Mouse (Mus musculus) G1E (cell line): ENCODE data around the gene Zfp345. TPM values are rescaled to one million over a fixed set of nuclear protein-coding genes. Genes with fewer than 3 reads are reported as not detected.

ENCODE experiments used
- polyA plus RNA-seq: library from polyadenylated mRNA; stranded (reverse); fragments of >175 nt; gene quantifications from 2 replicates; pipeline ENCODE4 v1.2.3, GENCODE M21; 2012
- total RNA-seq, 2 experiments: library from RNA; stranded (forward) in 1 of 2; stranded (reverse) in 1 of 2; fragments of 200-1000 nt in 1 of 2; fragments of >200 nt in 1 of 2; fragmentation: Nextera tagmentation in 1 of 2; gene quantifications; 2 replicates each; pipeline ENCODE4 v1.2.3; 2014 to 2017

The Zfp345 gene
- total and polyA plus RNA-seq, 3 experiments = 0.31 to 20.8 (median 14.1) TPM

Other genes starting within 250 kb of the Zfp345 start
- 7.6 and 7.7 TPM in 2 replicates for gene Gm21994, start 229.5 kb downstream of the Zfp345 start, total RNA-seq (2014; fragmentation: Nextera tagmentation)
- 2.0 and 4.0 TPM in 2 replicates for gene Gm21994, start 229.5 kb downstream of the Zfp345 start, total RNA-seq (2017)
- 0.15 and 0.23 TPM in 2 replicates for gene Gm21994, start 229.5 kb downstream of the Zfp345 start, polyA plus RNA-seq
- not detected in 2 replicates for gene Gm14124, start 227.6 kb downstream of the Zfp345 start, total RNA-seq (2014; fragmentation: Nextera tagmentation)
- 0.35 and 0.98 TPM in 2 replicates for gene Gm14124, start 227.6 kb downstream of the Zfp345 start, total RNA-seq (2017)
- not detected in 2 replicates for gene Gm14124, start 227.6 kb downstream of the Zfp345 start, polyA plus RNA-seq
- gene Gm10130, start 161.4 kb downstream of the Zfp345 start, total RNA-seq (2014; fragmentation: Nextera tagmentation) = 4.8 TPM in 1 of 2 replicates, not detected in the other
- gene Gm10130, start 161.4 kb downstream of the Zfp345 start, total RNA-seq (2017) = 8.7 and 11.0 TPM in 2 replicates
- not detected in 2 replicates for gene Gm10130, start 161.4 kb downstream of the Zfp345 start, polyA plus RNA-seq
- gene 3300002I08Rik, start 122.3 kb downstream of the Zfp345 start, total RNA-seq (2014; fragmentation: Nextera tagmentation) = not detected in 2 replicates
- gene 3300002I08Rik, start 122.3 kb downstream of the Zfp345 start, total RNA-seq (2017) = 0.41 and 1.0 TPM in 2 replicates
- not detected in 2 replicates for gene 3300002I08Rik, start 122.3 kb downstream of the Zfp345 start, polyA plus RNA-seq
- 0.60 and 0.78 TPM in 2 replicates for gene Zfp442, start 33.6 kb downstream of the Zfp345 start, total RNA-seq (2014; fragmentation: Nextera tagmentation)
- gene Zfp442, start 33.6 kb downstream of the Zfp345 start, total RNA-seq (2017) = 0.22 and 0.29 TPM in 2 replicates
- gene Zfp442, start 33.6 kb downstream of the Zfp345 start, polyA plus RNA-seq = not detected in 2 replicates
- gene Cst7, start 85.3 kb upstream of the Zfp345 start, total RNA-seq (2014; fragmentation: Nextera tagmentation) = not detected in 2 replicates
- 14.2 and 18.2 TPM in 2 replicates for gene Cst7, start 85.3 kb upstream of the Zfp345 start, total RNA-seq (2017)
- gene Cst7, start 85.3 kb upstream of the Zfp345 start, polyA plus RNA-seq = 0.22 and 0.24 TPM in 2 replicates
- gene Apmap, start 123.5 kb upstream of the Zfp345 start, total RNA-seq (2014; fragmentation: Nextera tagmentation) = 15.1 and 17.0 TPM in 2 replicates
- gene Apmap, start 123.5 kb upstream of the Zfp345 start, total RNA-seq (2017) = 31.5 and 32.3 TPM in 2 replicates
- 37.7 and 55.2 TPM in 2 replicates for gene Apmap, start 123.5 kb upstream of the Zfp345 start, polyA plus RNA-seq
- 121 and 123 TPM in 2 replicates for gene Acss1, start 183.4 kb upstream of the Zfp345 start, total RNA-seq (2014; fragmentation: Nextera tagmentation)
- gene Acss1, start 183.4 kb upstream of the Zfp345 start, total RNA-seq (2017) = 67.3 and 75.9 TPM in 2 replicates
- gene Acss1, start 183.4 kb upstream of the Zfp345 start, polyA plus RNA-seq = 24.8 and 42.1 TPM in 2 replicates
- not detected in 2 replicates for gene Vsx1, start 204.3 kb upstream of the Zfp345 start, total RNA-seq (2014; fragmentation: Nextera tagmentation)
- 0.05 TPM in 1 of 2 replicates, not detected in the other for gene Vsx1, start 204.3 kb upstream of the Zfp345 start, total RNA-seq (2017)
- gene Vsx1, start 204.3 kb upstream of the Zfp345 start, polyA plus RNA-seq = not detected in 2 replicates